Mouse (Mus musculus): Measurements from ENCODE around the gene Ccdc51. TPM values are rescaled to one million over a fixed set of nuclear protein-coding genes. Genes with fewer than 3 reads are reported as not detected.

Ccdc51 gene
- total and polyA plus RNA-seq, 3 experiments = 15.1 to 28.4 TPM; not detected in 1

GRCm38 (mm10) chr9:109116205-109116604, 33.9 kb downstream of the Ccdc51 start:
- Histone ChIP-seq H3K27me3 (ENCODE audit: control insufficient read depth in 1 of 2, insufficient read depth in 2 of 2, low read length in 2 of 2) (no peaks in the 10 kb centered on the region; a peak in 2 of 4 replicates), H3K9ac (ENCODE audit: control insufficient read depth, low read depth, low read length, poor library complexity, severe bottlenecking) (no peak overlapping the region), H3K36me3 (ENCODE audit: control insufficient read depth in 1 of 2, insufficient read depth in 2 of 2, low read length in 2 of 2) (no peaks in the 10 kb centered on the region), H3K9me3 (replicated peaks; ENCODE audit: insufficient read depth, low read length) (no peaks in the 10 kb centered on the region), H3K79me2 (ENCODE audit: control insufficient read depth, insufficient read depth, low read length, poor library complexity) (no peaks in the 10 kb centered on the region), H3K4me3 (ENCODE audit: control insufficient read depth in 1 of 2, insufficient read depth in 1 of 2, low read depth in 2 of 2, low read length in 2 of 2) (no peak overlapping the region), H3K4me1 (ENCODE audit: control insufficient read depth in 1 of 2, insufficient read depth in 2 of 2, low read length in 2 of 2) (no peaks in the 10 kb centered on the region), H3K27ac (ENCODE audit: control insufficient read depth, low read depth, low read length) (no peak overlapping the region)
- DNase-seq (ENCODE audit: low read depth, low spot score) = no peak
- TF ChIP-seq RAD21 (IDR thresholded peaks at IDR 0.05; ENCODE audit: low read depth, low read length) = no peak
- no peak for TF ChIP-seq MAX (IDR thresholded peaks at IDR 0.05; ENCODE audit: low read length)
- TF ChIP-seq NELFE (IDR thresholded peaks at IDR 0.05; ENCODE audit: low read depth, low read length) = no peak
- TF ChIP-seq ZKSCAN1 (IDR thresholded peaks at IDR 0.05; ENCODE audit: low read depth, low read length) = no peak

GRCm38 (mm10) chr9:109118106-109118505, 35.8 kb downstream of the Ccdc51 start:
- Histone ChIP-seq H3K27me3 (ENCODE audit: control insufficient read depth in 1 of 2, insufficient read depth in 2 of 2, low read length in 2 of 2) (no peaks in the 10 kb centered on the region; a peak in 1 of 4 replicates), H3K4me1 (ENCODE audit: control insufficient read depth in 1 of 2, insufficient read depth in 2 of 2, low read length in 2 of 2) (peaks cover 2 to 6% of the 10 kb centered on the region in 2 experiments; a peak in 2 of 4 replicates), H3K9me3 (replicated peaks; ENCODE audit: insufficient read depth, low read length) (no peaks in the 10 kb centered on the region), H3K36me3 (ENCODE audit: control insufficient read depth in 1 of 2, insufficient read depth in 2 of 2, low read length in 2 of 2) (peaks cover 0 to 1% of the 10 kb centered on the region in 2 experiments; a peak in 2 of 4 replicates), H3K79me2 (ENCODE audit: control insufficient read depth, insufficient read depth, low read length, poor library complexity) (no peaks in the 10 kb centered on the region), H3K27ac (ENCODE audit: control insufficient read depth, low read depth, low read length) (no peak overlapping the region), H3K9ac (ENCODE audit: control insufficient read depth, low read depth, low read length, poor library complexity, severe bottlenecking) (no peak overlapping the region), H3K4me3 (ENCODE audit: control insufficient read depth in 1 of 2, insufficient read depth in 1 of 2, low read depth in 2 of 2, low read length in 2 of 2) (no peak overlapping the region)
- TF ChIP-seq MAZ (IDR thresholded peaks at IDR 0.05; ENCODE audit: low read depth, low read length) (no peak), TAL1 (IDR thresholded peaks at IDR 0.05; ENCODE audit: low read length) (no peak), TBP (IDR thresholded peaks at IDR 0.05; ENCODE audit: low read depth, low read length) (no peak)
- DNase-seq (ENCODE audit: low read depth, low spot score) = no peak

GRCm38 (mm10) chr9:109119571-109119970, 37.3 kb downstream of the Ccdc51 start:
- Histone ChIP-seq H3K36me3 (ENCODE audit: control insufficient read depth in 1 of 2, insufficient read depth in 2 of 2, low read length in 2 of 2) (peaks cover 0 to 4% of the 10 kb centered on the region in 2 experiments; a peak in 2 of 4 replicates), H3K9ac (ENCODE audit: control insufficient read depth, low read depth, low read length, poor library complexity, severe bottlenecking) (no peak overlapping the region), H3K27ac (ENCODE audit: control insufficient read depth, low read depth, low read length) (no peak overlapping the region), H3K9me3 (replicated peaks; ENCODE audit: insufficient read depth, low read length) (no peaks in the 10 kb centered on the region), H3K4me1 (ENCODE audit: control insufficient read depth in 1 of 2, insufficient read depth in 2 of 2, low read length in 2 of 2) (peaks cover 2 to 14% of the 10 kb centered on the region in 2 experiments; a peak in 3 of 4 replicates), H3K27me3 (ENCODE audit: control insufficient read depth in 1 of 2, insufficient read depth in 2 of 2, low read length in 2 of 2) (no peaks in the 10 kb centered on the region; a peak in 1 of 4 replicates), H3K4me3 (ENCODE audit: control insufficient read depth in 1 of 2, insufficient read depth in 1 of 2, low read depth in 2 of 2, low read length in 2 of 2) (no peak overlapping the region), H3K79me2 (ENCODE audit: control insufficient read depth, insufficient read depth, low read length, poor library complexity) (no peaks in the 10 kb centered on the region)
- no peak for DNase-seq (ENCODE audit: low read depth, low spot score)
- TF ChIP-seq MEF2A (IDR thresholded peaks at IDR 0.05; ENCODE audit: extremely low read depth, insufficient replicate concordance, low read depth, low read length, poor library complexity, severe bottlenecking) (no peak), SIN3A (IDR thresholded peaks at IDR 0.05; ENCODE audit: low read length) (no peak), NELFE (IDR thresholded peaks at IDR 0.05; ENCODE audit: low read depth, low read length) (no peak), E2F4 (IDR thresholded peaks at IDR 0.05; ENCODE audit: borderline replicate concordance, low read depth, low read length) (no peak), KAT2A (conservative IDR thresholded peaks at IDR 0.05; ENCODE audit: low read depth, low read length) (no peak), USF2 (IDR thresholded peaks at IDR 0.05; ENCODE audit: borderline replicate concordance in 1 of 2, insufficient read depth in 1 of 2, low read depth in 1 of 2, low read length in 2 of 2) (no peak), TBP (IDR thresholded peaks at IDR 0.05; ENCODE audit: low read depth, low read length) (no peak), POLR2AphosphoS2 (IDR thresholded peaks at IDR 0.05; ENCODE audit: low read length) (no peak), MAFK (IDR thresholded peaks at IDR 0.05; ENCODE audit: borderline replicate concordance, low read depth, low read length) (no peak)

Measured in MEL (cell line).